Mouse (Mus musculus): Measurements from ENCODE around the gene Srbd1.

GRCm38 (mm10) chr17:86184552-86185209 lies 39.7 kb upstream of the Srbd1 start:
- TF ChIP-seq POLR2A (IDR thresholded peaks at IDR 0.05; ENCODE audit: insufficient read length, low read depth) = no peak
- no peak for TF ChIP-seq E2F4 (IDR thresholded peaks at IDR 0.05; ENCODE audit: insufficient read depth)
- TF ChIP-seq POLR2AphosphoS2 (IDR thresholded peaks at IDR 0.05; ENCODE audit: insufficient read length, low read depth) = no peak
- no peak for TF ChIP-seq CEBPB (IDR thresholded peaks at IDR 0.05; ENCODE audit: insufficient read depth, poor library complexity, severe bottlenecking)
- no peak for TF ChIP-seq MAX (IDR thresholded peaks at IDR 0.05; ENCODE audit: low read depth)
- no peak for TF ChIP-seq USF1 (IDR thresholded peaks at IDR 0.05; ENCODE audit: low read depth)
- no peak for TF ChIP-seq REST (IDR thresholded peaks at IDR 0.05; ENCODE audit: insufficient read depth, insufficient read length)
- no peak for TF ChIP-seq SRF (IDR thresholded peaks at IDR 0.05; ENCODE audit: control insufficient read depth, insufficient read length, low read depth)
- TF ChIP-seq TCF3 (IDR thresholded peaks at IDR 0.05; ENCODE audit: insufficient read length, low read depth) = no peak
